Mouse (Mus musculus) liver, postnatal 0 days (tissue): ENCODE measurements around the gene Ndufs2.

Experiments used
- CTCF ChIP-seq: sonication (generic); IDR thresholded peaks from 2 replicates; pipeline ENCODE4 v1.5.1; 2016; ENCODE audit warnings: antibody characterized with exemption, low read depth
- EP300 ChIP-seq: IDR thresholded peaks from 2 replicates; pipeline ENCODE4 v1.6.1; 2016; ENCODE audit warnings: antibody characterized with exemption, low read depth, mild to moderate bottlenecking

GRCm38 (mm10) chr1:171232800-171233730 is 18.1 kb downstream of the Ndufs2 start:
- TF ChIP-seq CTCF: no peak
- no peak for TF ChIP-seq EP300
